17 mouse cellular contexts compared by ENCODE assay signal in genomic region chr15:10722629-10723339, GRCm38 (mm10). TPM values are rescaled to one million over a fixed set of nuclear protein-coding genes. Genes with fewer than 3 reads are reported as not detected.
DNase-seq lines count a peak whose midpoint lies in the region; ATAC-seq and TF ChIP-seq lines count a peak whose summit lies in the region.
"Had no signal": no experiment of that assay in that cellular context is flagged by ENCODE, and none has a peak within 500 bp of the region (broad histone marks: within the 10 kb centered on the region; RNA-seq: fewer than 3 reads in every experiment).

No protein-coding gene starts in this region.

- H3K27me3 ChIP-seq in heart, embryonic 13.5 days (replicated peaks), result peaks cover 38% of the 10 kb centered on the region
- H3K27me3 ChIP-seq in midbrain, embryonic 10.5 days (ENCODE audit: low read depth, poor library complexity, severe bottlenecking), result no peaks in the 10 kb centered on the region
- H3K27me3 ChIP-seq in midbrain, postnatal 0 days (ENCODE audit: insufficient read depth, low read length), result no peaks in the 10 kb centered on the region
- H3K27me3 ChIP-seq in embryonic facial prominence, embryonic 14.5 days (replicated peaks; ENCODE audit: control insufficient read depth, insufficient read depth, low read length), result no peaks in the 10 kb centered on the region
- H3K27me3 ChIP-seq in neural tube, embryonic 12.5 days (replicated peaks), result no peaks in the 10 kb centered on the region
- H3K27me3 ChIP-seq: liver, embryonic 12.5 days; neural tube, embryonic 13.5 days; Patski had no signal

- WGBS in heart, embryonic 13.5 days, result 27% methylated on average over 12 of the region's 12 CpGs
- WGBS in midbrain, embryonic 10.5 days, result 44% methylated on average over 12 of the region's 12 CpGs
- WGBS in midbrain, postnatal 0 days, result 31% methylated on average over 12 of the region's 12 CpGs
- WGBS in embryonic facial prominence, embryonic 14.5 days, result 34% methylated on average over 12 of the region's 12 CpGs
- WGBS in neural tube, embryonic 12.5 days, result 27% methylated on average over 12 of the region's 12 CpGs

- peaks cover 1% of the 10 kb centered on the region; the same call in 1 of the 2 replicates for H3K9me3 ChIP-seq in heart, embryonic 13.5 days
- 0 out of 2 replicates have a peak, but pooled peaks cover 4% of the 10 kb centered on the region for H3K9me3 ChIP-seq in midbrain, embryonic 10.5 days (replicated peaks)
- no peaks in the 10 kb centered on the region for H3K9me3 ChIP-seq in midbrain, postnatal 0 days (ENCODE audit: low read length)
- no peaks in the 10 kb centered on the region for H3K9me3 ChIP-seq in embryonic facial prominence, embryonic 14.5 days (ENCODE audit: control insufficient read depth, low read length)
- H3K9me3 ChIP-seq in neural tube, embryonic 12.5 days, result no peaks in the 10 kb centered on the region
- H3K9me3 ChIP-seq: liver, embryonic 12.5 days; neural tube, embryonic 13.5 days had no signal

- no peak overlapping the region for H3K9ac ChIP-seq in heart, embryonic 13.5 days
- H3K9ac ChIP-seq in midbrain, postnatal 0 days (replicated peaks; ENCODE audit: low read length, poor library complexity, severe bottlenecking), result no peak overlapping the region
- no peak overlapping the region for H3K9ac ChIP-seq in embryonic facial prominence, embryonic 14.5 days (ENCODE audit: low read depth, low read length)
- H3K9ac ChIP-seq in neural tube, embryonic 12.5 days, result no peak overlapping the region
- H3K9ac ChIP-seq: liver, embryonic 12.5 days; neural tube, embryonic 13.5 days had no signal

- no peak for ATAC-seq in heart, embryonic 13.5 days (ENCODE audit: extremely low read depth, insufficient number of reproducible peaks, low FRiP score, low TSS enrichment)
- no peak for ATAC-seq in midbrain, postnatal 0 days (ENCODE audit: low FRiP score)
- ATAC-seq in embryonic facial prominence, embryonic 14.5 days (ENCODE audit: low read depth), result no peak
- ATAC-seq in neural tube, embryonic 12.5 days (ENCODE audit: low FRiP score, low read depth), result no peak
- ATAC-seq: Patski had no signal

- no peak overlapping the region for H3K27ac ChIP-seq in heart, embryonic 13.5 days (replicated peaks)
- peak overlapping the region; percentile 52 for H3K27ac ChIP-seq in midbrain, embryonic 10.5 days (replicated peaks)
- no peak overlapping the region for H3K27ac ChIP-seq in midbrain, postnatal 0 days (ENCODE audit: low read depth, low read length)
- H3K27ac ChIP-seq in embryonic facial prominence, embryonic 14.5 days (replicated peaks; ENCODE audit: low read depth, low read length), result peak overlapping the region; percentile 19; the same call in 1 of the 2 replicates
- no peak overlapping the region for H3K27ac ChIP-seq in neural tube, embryonic 12.5 days
- H3K27ac ChIP-seq: liver, embryonic 12.5 days; neural tube, embryonic 13.5 days had no signal

- H3K4me3 ChIP-seq in heart, embryonic 13.5 days, result no peak overlapping the region
- H3K4me3 ChIP-seq in midbrain, embryonic 10.5 days, result no peak overlapping the region
- no peak overlapping the region for H3K4me3 ChIP-seq in midbrain, postnatal 0 days (ENCODE audit: low read depth, low read length)
- no peak overlapping the region for H3K4me3 ChIP-seq in embryonic facial prominence, embryonic 14.5 days (ENCODE audit: low read depth, low read length)
- no peak overlapping the region for H3K4me3 ChIP-seq in neural tube, embryonic 12.5 days
- H3K4me3 ChIP-seq: liver, embryonic 12.5 days; neural tube, embryonic 13.5 days had no signal

- no peak for DNase-seq in heart, adult 8-10 months (ENCODE audit: low spot score)
- no peak for DNase-seq in midbrain, embryonic 10.5 days (ENCODE audit: low spot score)
- no peak for DNase-seq in midbrain, postnatal 0 days (ENCODE audit: low spot score)
- no peak for DNase-seq in embryonic facial prominence, embryonic 14.5 days (ENCODE audit: low spot score)
- DNase-seq in liver, result no peak
- DNase-seq in frontal cortex, adult 2 months (ENCODE audit: extremely low spot score in 1 of 2, low spot score in 1 of 2), result no peak
- DNase-seq: adrenal gland, postnatal 10 days; B cell, adult 2 months; gastrocnemius, postnatal 10 days; kidney, postnatal 25 days; right cerebral cortex, postnatal 25 days; thymus, postnatal 14 days had no signal

- H3K4me2 ChIP-seq in heart, embryonic 13.5 days, result peak overlapping the region; percentile 21; the same call in 1 of the 2 replicates
- no peak overlapping the region for H3K4me2 ChIP-seq in midbrain, postnatal 0 days (ENCODE audit: low read depth, low read length, poor library complexity, severe bottlenecking)
- H3K4me2 ChIP-seq in embryonic facial prominence, embryonic 14.5 days (ENCODE audit: low read depth, low read length), result no peak overlapping the region
- 0 out of 2 replicates have a peak overlapping the region, but pooled peaks have one; percentile 9 for H3K4me2 ChIP-seq in neural tube, embryonic 12.5 days (replicated peaks)
- H3K4me2 ChIP-seq: liver, embryonic 12.5 days; neural tube, embryonic 13.5 days had no signal

- H3K4me1 ChIP-seq in heart, embryonic 13.5 days, result peaks cover 17% of the 10 kb centered on the region
- peaks cover 22% of the 10 kb centered on the region for H3K4me1 ChIP-seq in midbrain, embryonic 10.5 days
- H3K4me1 ChIP-seq in midbrain, postnatal 0 days (ENCODE audit: insufficient read depth, low read length), result peaks cover 5% of the 10 kb centered on the region; the same call in 1 of the 2 replicates
- H3K4me1 ChIP-seq in embryonic facial prominence, embryonic 14.5 days (ENCODE audit: control insufficient read depth, insufficient read depth, low read length), result peaks cover 37% of the 10 kb centered on the region
- peaks cover 12% of the 10 kb centered on the region for H3K4me1 ChIP-seq in neural tube, embryonic 12.5 days

- TF ChIP-seq CTCF in midbrain, postnatal 0 days (IDR thresholded peaks at IDR 0.05), result no peak

- H3K36me3 ChIP-seq in heart, embryonic 13.5 days, result no peaks in the 10 kb centered on the region
- 0 out of 2 replicates have a peak, but pooled peaks cover under 1% of the 10 kb centered on the region for H3K36me3 ChIP-seq in midbrain, embryonic 10.5 days
- no peaks in the 10 kb centered on the region for H3K36me3 ChIP-seq in midbrain, postnatal 0 days (ENCODE audit: insufficient read depth, low read length)
- H3K36me3 ChIP-seq in embryonic facial prominence, embryonic 14.5 days (ENCODE audit: control insufficient read depth, insufficient read depth, low read length), result no peaks in the 10 kb centered on the region
- H3K36me3 ChIP-seq in neural tube, embryonic 12.5 days, result no peaks in the 10 kb centered on the region
- H3K36me3 ChIP-seq: liver, embryonic 12.5 days; neural tube, embryonic 13.5 days had no signal

RNA-seq across cellular contexts. Expression of gene Rai14, which starts 8.4 kb away (rescaled TPM):
- polyA plus RNA-seq in heart, embryonic 13.5 days (2015; fragmentation: Nextera tagmentation; extraction: Ambion mirVana), result 15.3 and 17.1 TPM in 2 replicates
- total RNA-seq in heart, adult 8-10 months (2022), result 1 to 10 TPM; 3.3 to 4.1 (median 3.6) TPM
- 63.5 and 73.5 TPM in 2 replicates for polyA plus RNA-seq in midbrain, embryonic 10.5 days (2016; fragmentation: Nextera tagmentation; extraction: Ambion mirVana)
- total RNA-seq in midbrain, postnatal 0 days (2014; rRNA removed), result 9.0 TPM in 2 replicates
- 2.7 and 4.3 TPM in 2 replicates for polyA plus RNA-seq in midbrain, postnatal 0 days (2015; fragmentation: Nextera tagmentation; extraction: Ambion mirVana)
- polyA plus RNA-seq in embryonic facial prominence, embryonic 14.5 days (2014; fragmentation: Nextera tagmentation; extraction: Ambion mirVana), result 52.4 and 53.4 TPM in 2 replicates
- 63.0 and 63.3 TPM in 2 replicates for polyA plus RNA-seq in neural tube, embryonic 12.5 days (2016; fragmentation: Nextera tagmentation; extraction: Ambion mirVana)
- 10.2 and 10.4 TPM in 2 replicates for polyA plus RNA-seq in frontal cortex, adult 2 months (2012; rRNA removed)

Comparison
In these comparisons a context has a peak if more than half of its experiments do, and no peak if none do; other contexts are left out.
1. H3K27ac ChIP-seq: peak in midbrain, embryonic 10.5 days (single experiment) and embryonic facial prominence, embryonic 14.5 days (single experiment); none in heart, embryonic 13.5 days (single experiment), midbrain, postnatal 0 days (single experiment) and neural tube, embryonic 12.5 days (single experiment).
2. H3K4me2 ChIP-seq: peak in heart, embryonic 13.5 days (single experiment) and neural tube, embryonic 12.5 days (single experiment); none in midbrain, postnatal 0 days (single experiment) and embryonic facial prominence, embryonic 14.5 days (single experiment).